Mouse (Mus musculus): Measurements from ENCODE around the gene Abhd14a.

Gene Abhd14a

GRCm38 (mm10) chr9:106469317-106469716 is 21.8 kb upstream of the Abhd14a start:
- DNase-seq = no peak

- no peak for DNase-seq
These were observed 20.3 kb upstream of the Abhd14a start for GRCm38 (mm10) chr9:106467746-106468145.

- DNase-seq = no peak
These were observed 19.2 kb upstream of the Abhd14a start for GRCm38 (mm10) chr9:106466721-106467120.

- peak; percentile 45 for DNase-seq
These were observed 18.2 kb upstream of the Abhd14a start, which contains the start of gene Gpr62 for GRCm38 (mm10) chr9:106465571-106466200. TSS of gene Gpr62 (minus strand) at chr9:106465938.

- DNase-seq = peak; percentile 71
These were observed 17.5 kb upstream of the Abhd14a start for GRCm38 (mm10) chr9:106464751-106465541.

GRCm38 (mm10) chr9:106463122-106464063 is 15.9 kb upstream of the Abhd14a start:
- no peak for DNase-seq

DNA sequence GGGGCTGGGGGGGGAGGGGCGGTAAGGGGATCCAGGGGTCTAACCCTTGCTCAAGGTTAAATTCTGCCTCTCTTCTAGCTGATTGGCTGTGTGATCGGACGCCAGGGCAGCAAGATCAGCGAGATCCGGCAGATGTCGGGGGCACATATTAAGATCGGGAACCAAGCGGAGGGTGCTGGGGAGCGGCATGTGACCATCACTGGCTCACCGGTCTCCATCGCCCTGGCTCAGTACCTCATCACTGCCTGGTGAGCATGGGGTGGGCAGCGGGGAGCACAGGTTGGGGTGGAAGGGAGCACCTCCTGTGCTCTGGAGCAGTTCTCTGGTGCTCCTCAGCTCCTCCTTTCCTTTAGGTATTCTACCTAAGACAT is 14.9 kb upstream of the Abhd14a start:
- DNase-seq = no peak

GRCm38 (mm10) chr9:106461641-106462429 is 14.4 kb upstream of the Abhd14a start:
- no peak for DNase-seq

DNA sequence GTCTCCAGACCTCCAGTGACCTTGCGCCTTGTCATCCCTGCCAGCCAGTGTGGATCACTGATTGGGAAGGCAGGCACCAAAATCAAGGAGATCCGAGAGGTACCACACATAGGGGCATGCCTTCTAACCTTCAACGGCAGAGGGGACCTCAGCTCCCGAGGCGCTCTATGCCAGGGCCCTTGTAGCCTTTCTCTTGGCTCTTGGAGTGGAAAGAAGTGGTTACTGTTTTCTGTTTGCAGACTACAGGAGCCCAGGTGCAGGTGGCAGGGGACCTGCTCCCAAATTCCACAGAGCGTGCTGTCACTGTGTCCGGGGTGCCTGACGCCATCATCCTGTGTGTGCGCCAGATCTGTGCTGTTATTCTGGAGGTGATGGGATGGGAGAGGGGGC is 13.5 kb upstream of the Abhd14a start:
- DNase-seq = no peak

DNA sequence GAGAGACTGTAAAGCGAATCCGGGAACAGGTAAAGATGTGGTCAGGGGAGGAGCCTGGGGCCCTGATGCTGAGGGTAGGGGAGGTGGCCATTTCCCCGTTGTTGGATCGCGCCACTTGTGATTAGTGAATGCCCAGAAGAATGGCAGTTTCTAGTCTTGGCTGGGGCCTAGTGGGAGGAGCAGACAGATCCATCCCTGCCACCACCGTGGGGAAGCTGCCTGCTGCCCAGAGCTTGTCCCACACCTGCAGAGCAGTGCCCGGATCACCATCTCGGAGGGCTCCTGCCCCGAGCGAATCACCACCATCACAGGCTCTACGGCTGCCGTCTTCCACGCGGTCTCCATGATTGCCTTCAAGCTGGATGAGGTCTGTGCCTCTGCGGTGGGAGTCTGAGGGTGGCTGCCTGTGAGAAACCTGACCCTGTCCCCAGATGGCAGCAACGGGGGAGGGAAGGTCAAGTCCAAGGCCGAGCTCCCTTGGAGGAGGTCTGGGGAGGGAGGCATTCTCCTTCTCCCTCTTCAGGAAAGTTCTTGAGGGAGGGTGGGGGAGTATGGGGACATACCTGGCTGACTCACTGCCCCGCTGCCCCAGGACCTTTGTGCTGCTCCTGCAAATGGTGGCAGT is 13.0 kb upstream of the Abhd14a start:
- DNase-seq = no peak

DNA sequence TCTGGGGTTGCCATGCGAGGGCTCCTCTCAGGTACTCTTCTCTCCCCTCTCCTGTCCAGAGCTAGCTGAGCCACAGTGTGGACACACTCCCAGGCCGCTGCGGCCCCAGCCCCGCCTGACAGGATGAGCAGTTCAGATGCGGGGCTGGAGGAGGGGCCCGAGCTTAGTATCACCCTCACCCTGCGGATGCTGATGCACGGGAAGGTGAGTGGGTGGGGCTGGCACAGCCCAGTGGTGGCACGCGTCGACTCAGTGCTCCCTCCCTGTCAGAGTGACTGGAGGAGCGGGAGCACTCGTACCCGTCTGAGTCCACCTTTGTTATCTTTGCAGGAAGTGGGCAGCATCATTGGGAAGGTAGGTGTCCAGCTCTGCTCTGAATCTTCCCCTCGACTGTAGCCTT is 12.5 kb upstream of the Abhd14a start:
- DNase-seq = no peak

DNA sequence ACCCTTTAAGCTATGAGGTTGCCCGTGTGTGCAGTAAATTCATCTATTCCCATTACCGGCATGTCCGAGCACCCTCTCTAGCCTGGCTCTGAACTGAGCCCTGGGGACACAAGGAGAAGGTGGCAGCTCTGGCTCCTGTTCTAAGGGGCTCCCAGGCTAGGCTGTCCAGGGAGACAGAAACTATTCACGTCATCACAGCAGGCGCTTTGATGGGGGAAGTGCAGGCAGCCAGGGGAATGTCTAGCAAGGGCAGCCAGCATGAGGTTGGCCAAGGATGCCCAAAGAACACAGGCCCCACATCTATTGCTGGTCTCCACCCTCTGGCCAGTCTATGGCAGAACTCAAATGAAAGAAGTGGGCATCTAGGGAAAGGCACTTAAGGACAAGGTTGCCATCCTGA is 10.4 kb upstream of the Abhd14a start:
- DNase-seq = no peak

- DNase-seq = no peak
These were observed 9.7 kb upstream of the Abhd14a start for GRCm38 (mm10) chr9:106457163-106457559.

DNA sequence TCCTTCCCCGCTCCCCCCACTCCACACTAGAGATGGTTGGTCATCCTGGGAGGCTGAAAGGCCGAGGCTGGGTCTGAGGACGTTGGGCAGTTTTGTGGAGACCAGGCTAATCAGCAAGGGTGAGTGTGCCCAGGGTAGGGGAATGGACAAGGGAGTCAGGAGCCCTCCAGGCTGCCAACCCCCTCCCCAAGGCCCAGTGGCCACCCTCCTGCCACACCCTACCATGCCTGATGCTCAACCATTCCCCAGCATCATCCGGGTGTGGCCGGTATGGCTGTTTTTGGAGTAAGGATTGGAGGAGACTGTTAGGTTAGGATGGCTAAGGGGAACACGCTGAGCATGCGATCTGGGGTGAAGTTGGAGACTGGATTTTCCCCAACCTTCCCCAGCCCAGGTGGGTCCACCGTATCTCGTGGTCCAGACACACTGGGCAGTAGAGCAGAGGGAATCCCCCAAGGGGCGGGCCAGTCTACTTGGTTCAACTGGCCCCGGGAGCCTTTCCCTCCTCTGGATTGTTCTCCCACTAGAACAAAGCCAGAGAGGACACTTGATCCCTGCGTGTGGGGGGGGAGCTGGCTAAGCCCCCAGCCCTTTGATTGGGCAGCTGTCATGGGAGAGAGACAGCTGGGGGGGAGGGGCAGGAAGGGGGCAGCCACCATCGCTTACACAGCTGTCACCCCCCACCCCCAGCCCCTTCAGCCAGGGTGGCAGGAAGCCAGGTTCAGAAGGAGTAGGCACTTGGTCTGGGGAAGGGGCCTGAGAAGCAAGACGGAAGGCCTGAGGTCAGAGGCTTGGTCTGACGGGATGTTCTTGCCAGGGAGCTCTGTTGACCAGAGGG is 9.1 kb upstream of the Abhd14a start:
- no peak for DNase-seq

DNA sequence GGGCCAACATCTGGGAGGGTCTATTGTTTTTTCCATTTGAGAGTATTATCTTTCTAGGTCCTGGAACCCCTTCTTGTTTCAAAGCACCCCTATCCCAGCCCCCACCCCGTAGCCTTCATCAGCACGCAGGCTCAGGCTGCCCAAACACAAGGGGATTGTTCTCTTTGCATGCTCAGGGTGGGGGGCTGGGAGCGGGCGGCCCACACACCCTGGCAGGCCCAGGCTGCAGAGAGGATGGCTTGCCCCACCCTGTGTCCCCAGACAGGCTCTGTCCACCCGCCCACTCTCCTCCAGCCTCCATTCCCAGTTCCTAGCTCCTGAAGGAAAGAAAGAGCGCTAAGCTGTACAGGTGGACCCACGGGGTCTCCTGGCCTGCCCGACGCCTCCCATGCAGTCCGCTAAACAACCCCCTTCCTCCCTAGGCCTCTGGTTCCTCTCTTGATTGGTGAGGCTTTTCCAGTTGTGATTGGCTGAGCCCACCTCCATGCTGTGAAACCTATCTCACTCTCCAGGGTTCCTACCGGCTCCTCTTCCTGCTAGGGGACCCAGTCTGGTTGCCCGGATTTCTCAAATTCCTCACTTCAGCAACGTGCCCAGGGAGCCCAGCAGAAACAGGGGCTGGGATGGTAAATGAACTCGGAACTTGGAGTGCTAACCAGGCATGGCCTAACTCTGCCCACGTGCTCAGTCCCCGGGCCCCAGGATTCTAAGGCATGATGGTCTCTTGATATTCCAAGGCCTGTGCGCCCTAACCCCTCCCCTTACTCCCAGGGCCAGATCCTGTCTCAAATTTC is 7.6 kb upstream of the Abhd14a start:
- no peak for DNase-seq

GRCm38 (mm10) chr9:106454071-106454761 is 6.7 kb upstream of the Abhd14a start:
- no peak for DNase-seq

DNA sequence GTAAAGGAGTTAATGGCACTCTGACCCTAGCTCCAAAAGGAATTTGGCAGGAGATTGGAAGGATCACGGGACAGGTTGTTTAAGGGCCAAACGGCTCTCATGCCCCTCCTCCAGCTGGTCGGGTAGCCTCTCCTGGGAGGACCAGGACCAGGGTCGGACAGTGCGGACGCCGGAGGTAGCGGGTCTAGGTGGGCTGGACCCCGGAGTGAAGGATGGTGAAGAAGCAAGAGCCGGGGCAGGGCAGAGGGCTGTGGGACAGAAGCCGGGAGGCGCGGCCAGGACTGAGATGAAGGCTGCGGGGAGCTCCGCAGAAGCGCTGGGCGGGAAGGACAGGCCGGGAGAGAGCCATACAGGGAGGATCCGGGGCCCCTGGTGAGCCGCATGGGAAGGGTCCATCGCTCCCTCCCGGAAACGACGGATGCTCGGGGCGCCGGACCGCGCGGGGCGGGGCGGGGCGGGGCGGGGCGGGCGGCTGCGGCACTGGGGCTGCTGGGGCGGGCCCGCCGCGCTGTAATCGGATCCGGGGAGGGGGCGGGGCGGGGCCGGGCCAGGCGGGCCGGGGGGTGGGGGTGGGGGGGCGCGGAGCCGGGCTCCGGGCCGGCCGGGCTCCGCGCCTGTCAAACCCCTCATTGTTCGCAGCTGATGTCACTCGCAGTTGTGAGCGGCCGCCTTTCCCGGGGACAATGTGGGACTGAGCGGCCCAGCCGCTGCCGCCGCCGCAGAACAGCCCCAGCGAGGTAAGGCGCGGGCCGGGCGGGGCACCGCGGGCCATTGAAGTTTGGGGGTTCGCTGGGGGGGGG is 6.0 kb upstream of the Abhd14a start, which contains the start of gene Pcbp4:
Pcbp4 (plus strand) TSS at position 21 of the 800 bp plus-strand sequence.
- DNase-seq = peak; percentile 62

DNA sequence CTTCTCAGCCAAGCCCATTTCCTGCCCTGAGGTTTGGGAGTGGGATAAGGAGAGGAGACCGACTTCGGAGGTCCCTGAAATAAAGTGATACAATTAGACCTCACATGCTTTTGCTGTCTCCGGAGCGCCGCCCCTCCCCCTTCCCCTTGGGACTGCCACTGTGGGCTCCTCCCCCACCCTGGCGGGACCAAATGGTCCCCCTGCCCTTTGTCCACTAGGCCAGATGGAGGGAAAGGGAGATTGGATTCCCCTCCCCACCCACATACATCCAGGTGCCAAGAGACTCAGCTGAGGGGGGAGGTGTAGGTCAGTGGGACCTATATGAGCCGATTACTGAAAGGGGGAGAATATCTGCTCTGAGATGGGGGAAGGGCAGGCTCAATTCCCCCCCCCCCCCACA is 5.3 kb upstream of the Abhd14a start:
- DNase-seq = peak; percentile 62

DNA sequence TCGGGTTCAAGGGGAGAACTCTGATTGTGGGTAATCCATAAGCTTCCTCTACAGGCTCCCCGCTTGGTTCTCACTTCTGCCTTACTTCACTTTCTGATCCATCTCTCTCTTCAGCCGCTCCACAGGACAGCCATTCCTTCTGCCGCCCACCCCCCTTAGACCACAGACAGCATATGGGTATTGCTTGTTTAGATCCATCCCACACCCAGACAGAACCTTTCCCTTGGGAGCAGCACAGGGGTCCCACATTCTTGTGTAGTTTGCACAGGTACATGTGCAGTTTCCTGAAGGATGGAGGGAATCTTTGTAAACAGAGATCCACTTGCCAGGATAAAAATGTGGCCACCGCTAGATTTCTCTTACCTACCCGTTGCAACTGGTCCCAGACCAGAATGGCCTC is 4.9 kb upstream of the Abhd14a start:
- DNase-seq = no peak
